Mouse (Mus musculus): Measurements from ENCODE around the gene Snn.

DNA sequence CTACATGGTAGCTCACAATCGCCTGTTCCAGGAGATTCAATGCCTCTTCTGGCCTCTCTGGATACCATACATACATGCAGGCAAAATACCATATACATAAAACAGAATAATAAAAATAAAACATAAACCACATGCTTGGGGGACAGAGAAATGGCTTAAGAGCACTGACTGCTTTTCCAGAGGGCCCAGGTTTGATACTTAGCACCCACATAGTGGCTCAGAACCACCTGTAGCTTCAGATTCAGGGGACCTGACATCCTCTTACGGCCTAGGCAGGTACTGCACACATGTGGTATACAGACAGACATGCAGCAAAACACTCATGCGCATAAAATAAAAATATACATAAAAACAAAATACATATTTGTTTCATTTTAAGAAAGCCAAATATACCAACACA lies 25.6 kb downstream of the Snn start:
- TF ChIP-seq POLR2A (IDR thresholded peaks at IDR 0.05; ENCODE audit: borderline replicate concordance, extremely low read depth, low read depth, low read length): no peak
- TF ChIP-seq CTCF (IDR thresholded peaks at IDR 0.05; ENCODE audit: insufficient read depth, low read length): no peak

Measured in lung, adult 2 months (tissue).